Mouse (Mus musculus) ES-E14 (cell line): ENCODE data around the gene Rnft2.

ENCODE experiments used
- MAFK ChIP-seq: IDR thresholded peaks from 2 replicates; pipeline ENCODE4 v1.6.1; 2014; ENCODE audit warnings: mild to moderate bottlenecking, low read depth, low read length, inconsistent platforms; ENCODE audit not compliant: insufficient read depth
- ZC3H11A ChIP-seq: IDR thresholded peaks from 2 replicates; pipeline ENCODE4 v1.6.1; 2012; ENCODE audit warnings: low read depth, mild to moderate bottlenecking, inconsistent platforms, low read length, borderline replicate concordance
- ZNF384 ChIP-seq: IDR thresholded peaks from 2 replicates; pipeline ENCODE4 v1.6.1; 2012; ENCODE audit warnings: low read depth, low read length, inconsistent platforms

GRCm38 (mm10) chr5:118167561-118167995, 77.3 kb downstream of the Rnft2 start:
- TF ChIP-seq MAFK (no peak), ZC3H11A (no peak), ZNF384 (no peak)
